Mouse (Mus musculus) bone marrow macrophage, adult 2 months (primary cell): ENCODE measurements around the gene Abcd1. TPM values are rescaled to one million over a fixed set of nuclear protein-coding genes. Genes with fewer than 3 reads are reported as not detected.

Experiments
- H3K27ac ChIP-seq: 2 replicates; pipeline ENCODE4 v1.5.1; 2012; ENCODE audit warnings: low read depth, low read length; ENCODE audit not compliant: insufficient read depth
- H3K4me1 ChIP-seq: 2 replicates; pipeline ENCODE4 v1.6.1; 2012; ENCODE audit warnings: low read length; ENCODE audit not compliant: control insufficient read depth, insufficient read depth
- H3K4me3 ChIP-seq: 2 replicates; pipeline ENCODE4 v1.5.1; 2012; ENCODE audit warnings: mild to moderate bottlenecking, low read length, moderate library complexity; ENCODE audit not compliant: insufficient read depth
- CTCF ChIP-seq: IDR thresholded peaks from 2 replicates; pipeline ENCODE4 v1.5.1; 2012; ENCODE audit warnings: low read depth, mild to moderate bottlenecking, low read length, moderate library complexity
- POLR2A ChIP-seq: IDR thresholded peaks from 2 replicates; pipeline ENCODE4 v1.6.1; 2012; ENCODE audit warnings: mild to moderate bottlenecking, low read depth, low read length, borderline replicate concordance
- polyA plus RNA-seq: library from polyadenylated mRNA; stranded (reverse); fragments of >200 nt; gene quantifications from 2 replicates; pipeline ENCODE4 v1.2.4, GENCODE M21; 2012; ENCODE audit not compliant: missing spikeins, insufficient read depth, insufficient read length

The Abcd1 gene
- polyA plus RNA-seq: 79.6 and 89.1 TPM in 2 replicates

DNA sequence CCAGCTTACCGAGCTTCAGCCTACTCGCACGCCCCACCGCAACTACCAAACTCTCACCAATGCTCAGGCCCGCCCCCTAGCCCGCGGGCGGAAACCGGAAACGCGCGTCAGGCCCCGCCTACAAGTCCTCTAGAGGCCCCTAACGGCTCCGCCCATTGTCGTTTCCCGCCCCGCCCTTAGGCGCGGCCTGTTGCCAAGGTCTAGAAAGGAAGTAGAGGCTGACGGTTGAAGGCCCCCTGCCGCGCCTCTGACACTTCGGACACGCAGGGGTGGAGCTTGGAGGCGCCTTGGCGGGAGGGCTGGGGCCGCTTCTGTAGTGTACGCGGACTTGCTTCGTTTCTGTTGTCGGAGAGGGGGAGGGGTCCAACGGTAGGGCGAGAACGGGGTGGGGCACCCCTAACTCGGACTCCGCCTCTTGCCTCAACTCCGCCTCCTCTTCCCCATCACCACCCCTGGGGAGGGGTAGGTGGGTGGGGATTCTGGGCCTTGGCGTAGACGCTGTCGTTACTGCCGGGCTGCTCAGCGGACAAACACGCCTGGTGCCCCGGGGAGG lies at the start of gene Abcd1, which contains the start of gene Bcap31:
Gene Abcd1, plus strand, starts transcription at position 489 of the 553 bp plus-strand sequence.
Gene Bcap31, minus strand, starts transcription at position 67 of the 553 bp plus-strand sequence.
- Histone ChIP-seq H3K4me3 (peak within 1 kb of the TSS; percentile 92), H3K4me1 (peaks cover 22% of the 10 kb centered on the region)
- no peak for TF ChIP-seq CTCF

DNA sequence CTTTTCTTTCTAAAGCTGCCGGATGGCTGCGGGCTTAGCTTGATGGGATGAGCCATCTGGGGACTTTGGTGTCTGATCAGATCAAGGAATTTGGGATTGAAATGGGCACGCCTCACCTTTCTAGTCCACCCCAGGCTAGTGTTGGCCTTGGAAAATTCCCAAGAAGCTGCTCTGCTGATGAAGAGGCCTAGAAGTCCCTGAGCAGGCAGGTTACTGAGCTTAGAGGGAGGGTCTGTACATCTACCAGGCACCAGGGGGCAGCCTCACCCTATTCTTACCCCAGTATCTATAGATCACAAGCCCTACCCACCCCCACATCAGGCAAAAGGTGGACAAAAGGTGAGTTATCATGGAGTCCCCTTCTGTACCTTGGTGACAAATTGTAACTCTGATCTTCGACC lies 44.4 kb upstream of the Abcd1 start:
- no peak overlapping the region for H3K4me3 ChIP-seq

More for the DNA sequence above, at the start of gene Abcd1, which contains the start of gene Bcap31:
- H3K27ac ChIP-seq: peak within 1 kb of the TSS; percentile 98

GRCm38 (mm10) chrX:73672879-73673618 lies 43.3 kb upstream of the Abcd1 start, which contains the start of gene Slc6a8:
Gene Slc6a8, plus strand, starts transcription at chrX:73673150.
- H3K4me3 ChIP-seq: peak within 1 kb of the TSS; percentile 81
- TF ChIP-seq POLR2A (peak; percentile 82; the same call in 1 of the 2 replicates), CTCF (no peak)
- peak within 1 kb of the TSS; percentile 63 for H3K27ac ChIP-seq
- H3K4me1 ChIP-seq: peaks cover 17% of the 10 kb centered on the region

More for the DNA sequence above, 44.4 kb upstream of the Abcd1 start:
- no peak overlapping the region for H3K27ac ChIP-seq
- TF ChIP-seq POLR2A (no peak), CTCF (no peak)
- peaks cover 12% of the 10 kb centered on the region for H3K4me1 ChIP-seq

GRCm38 (mm10) chrX:73673619-73673967 lies 42.8 kb upstream of the Abcd1 start:
- no peak for TF ChIP-seq POLR2A
- no peak for TF ChIP-seq CTCF
- Histone ChIP-seq H3K4me3 (peak overlapping the region; percentile 81), H3K4me1 (peaks cover 17% of the 10 kb centered on the region), H3K27ac (peak overlapping the region; percentile 63)

- Histone ChIP-seq H3K4me3 (peak overlapping the region; percentile 81), H3K4me1 (peaks cover 17% of the 10 kb centered on the region), H3K27ac (peak overlapping the region; percentile 63)
- TF ChIP-seq CTCF (no peak), POLR2A (no peak)
Observed at GRCm38 (mm10) chrX:73673968-73674661, 42.3 kb upstream of the Abcd1 start.

GRCm38 (mm10) chrX:73675231-73675630 lies 41.2 kb upstream of the Abcd1 start:
- no peak for TF ChIP-seq POLR2A
- no peak for TF ChIP-seq CTCF
- peak overlapping the region; percentile 63 for H3K27ac ChIP-seq
- peaks cover 17% of the 10 kb centered on the region for H3K4me1 ChIP-seq
- peak overlapping the region; percentile 81 for H3K4me3 ChIP-seq

GRCm38 (mm10) chrX:73676668-73677067 lies 39.7 kb upstream of the Abcd1 start:
- Histone ChIP-seq H3K4me1 (peaks cover 17% of the 10 kb centered on the region), H3K27ac (no peak overlapping the region), H3K4me3 (no peak overlapping the region)
- TF ChIP-seq POLR2A (no peak), CTCF (no peak)

DNA sequence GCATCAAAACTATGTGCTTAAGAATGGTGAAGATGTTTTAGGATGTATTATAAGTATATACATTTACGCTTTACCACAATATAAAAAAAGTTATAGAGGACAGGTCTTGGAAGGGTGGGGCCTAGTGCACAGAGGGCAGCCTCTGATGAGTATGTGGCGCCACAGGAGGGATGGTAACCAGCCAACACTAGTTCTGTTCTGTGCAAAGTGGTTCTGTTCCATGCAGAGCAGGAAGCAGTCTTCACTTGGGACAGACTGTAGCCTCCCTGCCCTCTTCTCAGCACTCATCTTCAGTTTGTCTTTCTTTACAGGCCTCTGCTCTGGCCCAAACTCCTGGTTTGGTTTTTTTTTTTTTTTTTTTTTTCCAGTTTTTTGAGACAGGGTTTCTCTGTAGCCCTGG lies 32.2 kb upstream of the Abcd1 start:
- no peak overlapping the region for H3K27ac ChIP-seq
- TF ChIP-seq CTCF: no peak
- TF ChIP-seq POLR2A: no peak
- H3K4me3 ChIP-seq: no peak overlapping the region
- peaks cover 7% of the 10 kb centered on the region; the same call in 1 of the 2 replicates for H3K4me1 ChIP-seq

DNA sequence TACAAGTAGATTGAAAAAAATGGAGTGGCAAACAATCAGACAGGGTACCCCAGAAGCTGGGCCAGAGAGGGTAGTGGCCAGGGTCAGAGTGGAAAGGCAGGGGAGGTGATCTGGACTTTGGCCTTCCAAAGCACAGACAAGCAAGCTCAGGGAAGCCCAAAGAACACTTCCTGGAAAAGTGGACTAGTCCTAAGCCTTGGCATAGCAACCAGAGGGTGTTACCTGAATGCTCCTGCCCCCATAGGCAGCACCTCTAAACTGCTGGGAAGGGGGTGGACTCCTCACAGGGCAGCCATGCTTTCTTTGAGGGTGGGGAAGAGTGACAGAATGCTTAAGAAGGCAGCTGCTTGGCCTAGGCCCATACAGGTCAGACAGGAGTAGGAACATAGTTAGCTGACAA lies 31.4 kb upstream of the Abcd1 start:
- Histone ChIP-seq H3K4me1 (peaks cover 7% of the 10 kb centered on the region; the same call in 1 of the 2 replicates), H3K4me3 (no peak overlapping the region), H3K27ac (no peak overlapping the region)
- TF ChIP-seq CTCF: no peak
- TF ChIP-seq POLR2A: no peak
